Mouse (Mus musculus) heart, adult 2 months (tissue): ENCODE data around the gene Cdk4. TPM values are rescaled to one million over a fixed set of nuclear protein-coding genes. Genes with fewer than 3 reads are reported as not detected.

Experiments
- DNase-seq, 2 experiments: peaks; one replicate each; pipeline ENCODE4 v3.0.0; 2021
- H3K27ac ChIP-seq: fragments of 200-600 bp; 2 replicates; pipeline ENCODE4 v1.8.1; 2022
- H3K27me3 ChIP-seq: fragments of 200-500 bp; 2 replicates; pipeline ENCODE4 v1.6.1; 2012; ENCODE audit warnings: mild to moderate bottlenecking, low read length, inconsistent platforms, mixed read lengths; ENCODE audit not compliant: control insufficient read depth, insufficient read depth
- H3K36me3 ChIP-seq: fragments of 200-500 bp; 2 replicates; pipeline ENCODE4 v1.6.1; 2012; ENCODE audit warnings: low read length, inconsistent platforms; ENCODE audit not compliant: control insufficient read depth, insufficient read depth
- H3K4me1 ChIP-seq: fragments of 200-500 bp; 2 replicates; pipeline ENCODE4 v1.6.1; 2011; ENCODE audit warnings: low read length; ENCODE audit not compliant: control insufficient read depth, insufficient read depth
- H3K4me3 ChIP-seq: fragments of 200-600 bp; 2 replicates; pipeline ENCODE4 v1.8.1; 2022
- H3K79me2 ChIP-seq: fragments of 200-500 bp; replicated peaks from 2 replicates; pipeline ENCODE4 v1.6.1; 2012; ENCODE audit warnings: mild to moderate bottlenecking, inconsistent platforms, low read length, moderate library complexity, mixed read lengths; ENCODE audit not compliant: control insufficient read depth, insufficient read depth
- H3K9ac ChIP-seq: fragments of 200-500 bp; 2 replicates; pipeline ENCODE4 v1.6.1; 2012; ENCODE audit warnings: low read depth, mild to moderate bottlenecking, control low read depth, inconsistent platforms, low read length, mixed read lengths
- CTCF ChIP-seq: fragments of 200-600 bp; IDR thresholded peaks from 2 replicates; pipeline ENCODE4 v1.8.1; 2022; ENCODE audit warnings: antibody characterized with exemption, mild to moderate bottlenecking, moderate library complexity
- EP300 ChIP-seq: fragments of 200-500 bp; IDR thresholded peaks from 2 replicates; pipeline ENCODE4 v1.6.1; 2011; ENCODE audit warnings: low read depth, low read length, control low read depth; ENCODE audit not compliant: insufficient read depth
- POLR2A ChIP-seq: fragments of 200-500 bp; IDR thresholded peaks from 2 replicates; pipeline ENCODE4 v1.6.1; 2011; ENCODE audit warnings: mild to moderate bottlenecking, low read depth, low read length, control low read depth; ENCODE audit not compliant: insufficient read depth
- WGBS: fragments of 180-500 bp; shearing (Covaris S2); methylation state at CpG from one replicate; pipeline ENCODE4 v1.1.7; 2018; 5-methylcytosine and 5-hydroxymethylcytosine counted together
- intact Hi-C: fragments of 180-260 bp; cut with DNase I; formaldehyde crosslinking; loops from one replicate; pipeline ENCODE4 v1.15.1; 2025
- polyA plus RNA-seq: library from polyadenylated mRNA; depleted of rRNA; stranded (reverse); fragments of >200 nt; gene quantifications from 2 replicates; pipeline ENCODE4 v1.2.3, GENCODE M21; 2012
- total RNA-seq, 2 experiments: library from RNA; stranded (reverse); gene quantifications; 2 replicates each; pipeline ENCODE4 v1.2.3; 2021

Cdk4 gene
- total and polyA plus RNA-seq, 3 experiments: 77.8 to 110 (median 83.0) TPM

DNA sequence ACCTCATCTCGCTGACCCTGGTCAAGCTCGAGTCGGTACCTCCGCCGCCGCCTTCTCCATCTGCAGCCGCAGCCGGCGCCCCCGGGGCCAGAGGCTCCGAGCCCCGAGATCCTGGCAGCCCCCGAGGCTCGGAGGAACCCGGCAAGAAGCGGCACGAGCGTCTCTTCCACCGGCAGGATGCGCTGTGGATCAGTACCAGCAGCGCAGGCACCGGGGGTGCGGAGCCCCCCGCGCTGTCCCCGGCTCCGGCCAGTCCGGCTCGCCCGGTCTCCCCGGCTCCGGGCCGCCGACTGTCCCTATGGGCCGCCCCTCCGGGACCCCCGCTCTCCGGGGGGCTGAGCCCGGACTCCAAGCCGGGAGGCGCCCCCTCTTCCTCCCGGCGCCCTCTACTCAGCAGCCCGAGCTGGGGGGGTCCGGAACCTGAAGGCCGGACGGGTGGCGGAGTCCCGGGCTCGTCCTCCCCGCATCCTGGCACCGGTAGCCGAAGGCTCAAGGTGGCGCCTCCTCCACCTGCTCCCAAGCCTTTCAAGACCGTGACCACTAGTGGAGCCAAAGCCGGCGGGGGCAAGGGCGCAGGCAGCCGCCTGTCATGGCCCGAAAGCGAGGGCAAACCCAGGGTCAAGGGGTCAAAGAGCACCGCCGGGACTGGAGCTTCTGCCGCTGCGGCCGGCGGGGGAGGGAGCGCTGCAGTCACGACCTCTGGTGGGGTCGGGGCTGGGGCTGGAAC, 16.5 kb downstream of the Cdk4 start:
- TF ChIP-seq POLR2A (no peak), EP300 (no peak), CTCF (peak; percentile 61)
- Histone ChIP-seq H3K27ac (peak overlapping the region; percentile 41), H3K9ac (peak overlapping the region; percentile 13), H3K79me2 (no peaks in the 10 kb centered on the region), H3K4me3 (peak overlapping the region; percentile 53), H3K4me1 (no peaks in the 10 kb centered on the region), H3K27me3 (no peaks in the 10 kb centered on the region; the same call in 1 of the 2 replicates), H3K36me3 (no peaks in the 10 kb centered on the region)
- intact Hi-C loops: no loop called here
- peak; percentile 35 to 58 for DNase-seq
- WGBS: 11% methylated on average over 68 of the region's 70 CpGs

DNA sequence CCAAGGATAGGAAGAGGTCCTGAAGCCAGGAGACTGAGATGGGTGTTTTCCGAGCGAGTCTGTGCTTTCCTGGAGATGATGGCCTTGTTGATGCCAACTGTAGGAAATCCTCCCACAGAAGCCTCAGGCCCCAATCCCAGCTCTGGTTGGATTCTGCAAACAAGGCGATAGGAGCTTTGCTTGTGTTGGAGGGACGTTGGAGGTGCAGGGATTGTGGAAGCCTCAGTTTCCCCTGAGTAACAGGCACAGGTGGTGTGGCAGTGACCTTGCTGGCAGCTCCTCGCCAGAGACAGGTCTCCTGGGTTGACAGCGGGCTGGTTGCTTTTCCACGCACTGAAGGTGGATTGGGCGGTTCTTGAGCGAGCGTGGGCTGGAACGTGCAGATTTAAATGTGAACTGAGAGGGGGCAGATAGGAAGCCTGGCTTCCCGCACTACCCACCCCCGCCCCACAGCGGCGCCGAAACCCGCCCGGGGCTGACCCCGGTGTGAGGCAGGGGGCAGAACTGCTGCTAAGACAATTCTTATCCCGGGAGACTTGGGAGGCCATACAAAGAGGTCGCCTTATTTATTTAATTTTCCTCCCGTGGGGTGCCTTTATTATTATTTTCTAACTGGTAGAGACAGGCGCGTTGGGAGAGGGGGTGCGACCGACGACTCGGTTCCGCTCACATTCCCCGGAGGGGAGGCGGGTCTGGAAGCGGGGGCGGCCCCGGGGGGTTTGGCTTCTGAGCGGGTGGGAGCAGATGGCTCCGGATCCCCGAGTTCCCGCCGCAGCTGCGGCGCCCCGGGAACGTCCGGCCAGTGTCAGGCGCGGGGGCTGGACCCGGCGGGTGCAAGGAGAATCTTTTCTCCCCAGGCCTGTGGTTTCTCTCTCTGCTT, 17.8 kb downstream of the Cdk4 start:
- intact Hi-C loops: no loop called here
- no peaks in the 10 kb centered on the region for H3K4me1 ChIP-seq
- peak overlapping the region; percentile 53 for H3K4me3 ChIP-seq
- H3K36me3 ChIP-seq: no peaks in the 10 kb centered on the region
- 8% methylated on average over 48 of the region's 48 CpGs for WGBS
- no peak for TF ChIP-seq POLR2A
- peak; percentile 29 for TF ChIP-seq CTCF
- TF ChIP-seq EP300: no peak
- H3K79me2 ChIP-seq: no peaks in the 10 kb centered on the region
- H3K27ac ChIP-seq: peak overlapping the region; percentile 41
- DNase-seq: peak; percentile 68 to 72
- no peaks in the 10 kb centered on the region; the same call in 1 of the 2 replicates for H3K27me3 ChIP-seq
- peak overlapping the region; percentile 7 for H3K9ac ChIP-seq

DNA sequence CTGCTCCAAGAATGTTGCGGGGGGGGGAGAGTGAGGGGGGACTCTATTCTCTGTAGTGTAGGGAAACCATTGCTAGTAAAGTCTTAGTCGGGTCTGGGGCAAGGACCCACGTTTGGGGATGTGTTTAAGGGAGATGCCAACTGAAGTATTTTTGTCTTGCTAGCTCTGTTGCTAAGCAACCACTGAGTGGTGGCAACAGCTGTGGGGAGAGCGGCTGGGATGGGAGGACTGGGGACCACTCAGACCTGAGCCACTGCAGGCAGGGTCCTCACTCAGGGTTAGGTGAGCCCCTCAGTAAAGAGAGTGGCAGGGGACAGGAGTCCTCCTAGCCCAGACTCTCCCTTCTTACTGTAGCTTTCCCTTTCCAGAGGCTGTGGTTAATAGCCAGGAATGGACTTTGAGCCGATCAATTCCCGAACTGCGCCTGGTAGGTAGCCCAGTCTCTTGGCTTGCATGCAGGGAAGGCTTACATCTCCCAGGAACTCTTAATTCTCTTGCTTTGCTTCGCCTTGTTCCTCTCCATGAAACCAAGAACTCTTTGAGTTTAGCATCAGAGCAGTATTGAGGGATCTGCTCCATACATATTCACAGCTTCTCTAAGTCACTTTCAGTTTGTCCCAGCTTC, 18.8 kb downstream of the Cdk4 start:
- H3K27ac ChIP-seq: no peak overlapping the region
- H3K36me3 ChIP-seq: no peaks in the 10 kb centered on the region
- WGBS: 29% methylated on average over 8 of the region's 8 CpGs
- H3K9ac ChIP-seq: no peak overlapping the region
- H3K79me2 ChIP-seq: no peaks in the 10 kb centered on the region
- no peak for DNase-seq
- H3K4me1 ChIP-seq: no peaks in the 10 kb centered on the region
- TF ChIP-seq CTCF (no peak), EP300 (no peak), POLR2A (no peak)
- no peak overlapping the region for H3K4me3 ChIP-seq
- no peaks in the 10 kb centered on the region; the same call in 1 of the 2 replicates for H3K27me3 ChIP-seq
- intact Hi-C loops: no loop called here

DNA sequence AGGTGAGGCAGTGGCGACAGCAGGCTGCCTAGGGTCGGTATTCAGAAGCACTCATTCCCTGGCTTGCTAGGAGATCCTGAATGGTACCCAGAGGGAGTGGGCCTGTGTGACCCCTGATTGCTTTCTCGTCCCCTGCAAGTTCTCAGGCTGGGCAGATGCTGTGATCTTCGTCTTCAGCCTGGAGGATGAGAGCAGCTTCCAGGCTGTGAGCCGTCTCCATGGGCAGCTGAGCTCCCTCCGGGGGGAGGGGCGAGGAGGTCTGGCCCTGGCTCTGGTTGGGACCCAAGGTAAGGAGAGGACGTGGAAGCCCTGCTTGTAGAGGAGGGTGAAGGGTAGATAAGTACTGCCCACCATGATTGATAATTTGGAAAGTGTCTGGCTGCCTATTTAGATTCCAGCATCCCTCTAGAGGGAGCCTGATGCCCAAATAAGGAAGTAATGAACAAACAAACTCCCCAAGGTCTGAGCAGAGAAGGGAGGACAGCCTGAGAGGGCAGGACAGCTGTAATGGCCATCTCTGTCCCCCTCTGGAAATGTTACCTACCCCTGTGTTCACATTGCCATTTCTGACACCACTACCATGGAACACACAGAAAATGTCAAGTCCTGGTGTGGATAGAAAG, 20.1 kb downstream of the Cdk4 start:
- Histone ChIP-seq H3K36me3 (no peaks in the 10 kb centered on the region), H3K4me3 (no peak overlapping the region), H3K4me1 (no peaks in the 10 kb centered on the region), H3K9ac (no peak overlapping the region), H3K27me3 (no peaks in the 10 kb centered on the region; the same call in 1 of the 2 replicates), H3K27ac (no peak overlapping the region), H3K79me2 (no peaks in the 10 kb centered on the region)
- intact Hi-C loops: no loop called here
- WGBS: 41% methylated on average over 8 of the region's 8 CpGs
- no peak for DNase-seq
- no peak for TF ChIP-seq EP300
- no peak for TF ChIP-seq POLR2A
- no peak for TF ChIP-seq CTCF

DNA sequence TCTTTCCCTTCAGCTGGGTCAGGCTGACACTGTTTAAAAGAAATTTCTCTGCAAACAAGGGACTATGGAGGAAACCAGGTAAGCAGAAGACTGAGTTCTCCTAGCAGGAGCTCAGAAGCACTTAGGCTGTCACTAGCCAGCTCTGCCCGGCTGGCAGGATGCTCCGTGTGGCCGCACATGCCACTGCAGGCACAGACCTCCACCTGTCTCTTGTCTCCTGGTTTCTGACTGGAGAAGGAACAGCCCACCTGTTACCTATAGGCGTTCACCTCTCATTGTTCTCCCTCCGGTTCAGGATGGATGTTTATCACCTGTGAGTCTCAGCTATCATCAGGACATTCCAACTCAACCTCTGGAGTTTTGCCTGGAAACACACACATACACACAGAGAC, 20.6 kb downstream of the Cdk4 start:
- intact Hi-C loops: no loop called here
- H3K4me1 ChIP-seq: no peaks in the 10 kb centered on the region
- WGBS: 51% methylated on average over 5 of the region's 5 CpGs
- H3K36me3 ChIP-seq: no peaks in the 10 kb centered on the region
- no peak overlapping the region for H3K27ac ChIP-seq
- TF ChIP-seq POLR2A (no peak), EP300 (no peak)
- no peak for DNase-seq
- H3K4me3 ChIP-seq: no peak overlapping the region
- no peaks in the 10 kb centered on the region for H3K79me2 ChIP-seq
- H3K9ac ChIP-seq: no peak overlapping the region
- H3K27me3 ChIP-seq: no peaks in the 10 kb centered on the region; the same call in 1 of the 2 replicates
